Mouse (Mus musculus) cerebellum, adult 2 months (tissue): ENCODE measurements around the gene Cyp1a1.

Experiments used
- CTCF ChIP-seq: fragments of 200-500 bp; IDR thresholded peaks from 2 replicates; pipeline ENCODE4 v1.5.1; 2011; ENCODE audit warnings: low read depth, mild to moderate bottlenecking, control low read depth, low read length, moderate library complexity, borderline replicate concordance; ENCODE audit not compliant: insufficient read depth
- POLR2A ChIP-seq: fragments of 200-500 bp; IDR thresholded peaks from 2 replicates; pipeline ENCODE4 v1.6.1; 2011; ENCODE audit warnings: low read length, control low read depth, borderline replicate concordance; ENCODE audit not compliant: insufficient read depth

DNA sequence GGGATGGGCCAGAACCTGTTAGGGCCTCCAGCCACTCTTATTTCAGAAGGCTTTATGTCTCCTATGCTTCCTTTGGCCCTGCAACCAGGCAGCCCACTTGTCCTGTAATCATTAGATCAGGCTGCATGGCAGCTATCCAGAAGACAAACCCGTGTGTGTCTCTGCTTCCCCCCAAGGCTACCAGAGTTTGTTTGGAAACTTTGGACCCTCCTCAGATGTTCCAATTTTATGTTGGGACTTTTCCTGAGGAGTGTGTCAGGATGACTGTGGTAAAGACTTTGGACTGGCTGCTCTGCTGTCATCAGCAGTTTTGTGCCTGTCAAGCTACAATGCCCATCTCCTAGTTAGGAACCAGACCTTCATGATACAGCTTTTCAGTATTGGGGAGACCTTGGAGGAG lies 61.1 kb downstream of the Cyp1a1 start:
- no peak for TF ChIP-seq CTCF
- TF ChIP-seq POLR2A, result no peak
